Mouse (Mus musculus) CH12.LX (cell line): ENCODE results near the gene Chic2.

ENCODE experiments used
- MAFK ChIP-seq: IDR thresholded peaks from 2 replicates; pipeline ENCODE4 v1.6.1; 2011; ENCODE audit warnings: low read length, improper control_type of control experiment; ENCODE audit not compliant: insufficient replicate concordance
- MAZ ChIP-seq: IDR thresholded peaks from 2 replicates; pipeline ENCODE4 v1.6.1; 2012; ENCODE audit warnings: low read depth, mild to moderate bottlenecking, inconsistent platforms, low read length, improper control_type of control experiment, moderate library complexity
- POLR2A ChIP-seq: IDR thresholded peaks from 2 replicates; pipeline ENCODE4 v1.6.1; 2011; ENCODE audit warnings: low read depth, mild to moderate bottlenecking, improper control_type of control experiment, low read length
- SIN3A ChIP-seq: IDR thresholded peaks from 2 replicates; pipeline ENCODE4 v1.6.1; 2012; ENCODE audit warnings: low read length, improper control_type of control experiment, inconsistent platforms
- SMC3 ChIP-seq: IDR thresholded peaks from 2 replicates; pipeline ENCODE4 v1.6.1; 2011; ENCODE audit warnings: low read depth, low read length, improper control_type of control experiment

GRCm38 (mm10) chr5:74955565-74955964 lies 89.0 kb downstream of the Chic2 start:
- TF ChIP-seq MAZ: no peak
- TF ChIP-seq SIN3A: no peak
- no peak for TF ChIP-seq SMC3
- TF ChIP-seq POLR2A: no peak
- no peak for TF ChIP-seq MAFK
